Mouse (Mus musculus) stomach, postnatal 0 days (tissue): ENCODE measurements around the gene Traf2.
"Not testable (repeated sequence)": the region's sequence is repeated elsewhere in the genome, so short reads cannot be mapped to it uniquely, and the experiment has no call there.

Source experiments
- CTCF ChIP-seq: IDR thresholded peaks from 2 replicates; pipeline ENCODE4 v1.5.1; 2016; ENCODE audit warnings: antibody characterized with exemption, low read depth, mild to moderate bottlenecking, moderate library complexity
- EP300 ChIP-seq: optimal IDR thresholded peaks from 2 replicates; pipeline ENCODE3; 2016; ENCODE audit warnings: antibody characterized with exemption

- TF ChIP-seq CTCF, EP300: not testable (repeated sequence)
Measured at GRCm38 (mm10) chr2:25553171-25553786, 6.5 kb upstream of the Traf2 start.
